Mouse (Mus musculus): ENCODE data around the gene Kcnmb1. TPM values are rescaled to one million over a fixed set of nuclear protein-coding genes. Genes with fewer than 3 reads are reported as not detected.

Gene Kcnmb1
- polyA plus RNA-seq, 1 experiment: 1.8 TPM

DNA sequence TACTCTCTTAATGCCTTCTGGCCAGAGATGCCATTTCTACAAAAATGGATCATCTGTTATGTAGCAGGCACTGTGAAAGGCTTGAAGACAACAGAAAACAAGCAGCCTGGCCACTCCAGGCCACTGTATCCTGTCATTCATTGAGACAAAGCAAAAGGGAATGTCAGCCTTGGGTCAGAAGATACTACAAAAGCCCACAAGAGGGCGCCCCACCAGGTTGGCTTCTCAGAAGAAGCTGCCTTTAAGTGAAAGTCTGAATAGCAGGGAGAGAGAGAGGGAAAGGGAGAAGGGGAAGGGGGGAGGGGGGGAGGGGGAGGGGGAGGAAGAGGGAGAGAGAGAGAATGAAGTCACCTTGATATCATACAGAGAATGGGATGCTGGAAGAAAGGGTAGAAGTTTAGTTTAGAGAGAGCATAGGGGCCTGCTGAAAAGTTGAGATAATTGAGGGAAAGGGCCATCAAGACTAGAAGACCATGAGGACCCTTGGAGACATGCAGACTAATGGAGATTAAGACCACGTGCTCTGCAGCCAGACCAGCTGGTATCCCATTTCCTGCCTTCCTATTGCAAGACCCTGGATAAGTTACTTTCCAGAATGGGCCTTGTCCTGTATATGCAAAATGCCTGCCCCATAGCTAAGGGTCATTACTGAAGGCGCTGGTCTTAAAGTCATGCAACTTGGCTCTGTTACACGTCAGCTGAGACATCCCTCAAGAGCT, 18.6 kb upstream of the Kcnmb1 start:
- no peak for DNase-seq (ENCODE audit: low read depth)

DNA sequence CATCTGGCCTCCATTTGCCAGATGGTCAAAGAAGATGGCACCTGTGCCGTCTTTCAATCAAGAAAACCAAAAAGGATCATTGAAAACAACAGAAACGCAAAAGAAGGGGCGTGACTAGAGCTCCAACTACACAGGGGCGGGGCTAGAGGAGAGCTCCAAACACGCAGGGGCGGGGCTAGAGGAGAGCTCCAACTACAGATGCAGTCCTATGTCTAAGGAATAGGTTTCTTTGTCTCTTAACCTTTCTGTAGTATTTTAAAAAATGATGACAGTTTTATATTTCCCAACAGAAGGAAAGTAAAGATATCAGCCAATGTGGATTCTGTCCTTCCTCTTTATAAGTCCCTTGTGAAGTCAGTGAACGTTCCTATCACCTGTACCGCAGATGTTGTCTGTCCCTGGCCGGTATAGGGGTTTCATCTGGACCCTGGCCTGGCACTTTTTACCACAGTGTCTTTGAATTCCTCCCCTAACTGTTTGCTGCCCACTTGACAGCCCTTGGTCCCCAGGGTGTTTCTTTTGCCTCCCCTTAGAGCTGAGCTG, 18.0 kb upstream of the Kcnmb1 start:
- DNase-seq (ENCODE audit: low read depth): no peak

DNA sequence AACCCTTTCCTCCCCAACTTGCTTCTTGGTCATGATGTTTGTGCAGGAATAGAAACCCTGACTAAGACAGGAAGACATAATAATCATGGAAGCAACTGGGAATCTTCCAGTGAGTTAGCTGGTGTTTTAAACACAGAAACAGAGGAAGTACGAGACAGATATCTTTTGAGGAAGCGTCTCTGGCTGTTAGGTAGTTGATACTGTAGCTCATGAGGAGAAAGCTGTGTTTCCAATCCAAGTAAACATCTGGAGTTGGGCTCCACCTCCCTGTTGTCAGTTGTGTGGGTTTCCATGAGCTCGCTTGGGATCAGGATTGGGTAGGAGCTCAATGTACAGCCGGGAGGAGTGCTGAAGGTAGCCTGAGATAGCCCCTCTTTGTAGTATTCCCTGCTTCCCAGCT, 16.3 kb upstream of the Kcnmb1 start:
- DNase-seq (ENCODE audit: low read depth): no peak

- DNase-seq (ENCODE audit: low read depth): no peak
Observed at GRCm38 (mm10) chr11:33951155-33951554, 11.7 kb upstream of the Kcnmb1 start.

DNA sequence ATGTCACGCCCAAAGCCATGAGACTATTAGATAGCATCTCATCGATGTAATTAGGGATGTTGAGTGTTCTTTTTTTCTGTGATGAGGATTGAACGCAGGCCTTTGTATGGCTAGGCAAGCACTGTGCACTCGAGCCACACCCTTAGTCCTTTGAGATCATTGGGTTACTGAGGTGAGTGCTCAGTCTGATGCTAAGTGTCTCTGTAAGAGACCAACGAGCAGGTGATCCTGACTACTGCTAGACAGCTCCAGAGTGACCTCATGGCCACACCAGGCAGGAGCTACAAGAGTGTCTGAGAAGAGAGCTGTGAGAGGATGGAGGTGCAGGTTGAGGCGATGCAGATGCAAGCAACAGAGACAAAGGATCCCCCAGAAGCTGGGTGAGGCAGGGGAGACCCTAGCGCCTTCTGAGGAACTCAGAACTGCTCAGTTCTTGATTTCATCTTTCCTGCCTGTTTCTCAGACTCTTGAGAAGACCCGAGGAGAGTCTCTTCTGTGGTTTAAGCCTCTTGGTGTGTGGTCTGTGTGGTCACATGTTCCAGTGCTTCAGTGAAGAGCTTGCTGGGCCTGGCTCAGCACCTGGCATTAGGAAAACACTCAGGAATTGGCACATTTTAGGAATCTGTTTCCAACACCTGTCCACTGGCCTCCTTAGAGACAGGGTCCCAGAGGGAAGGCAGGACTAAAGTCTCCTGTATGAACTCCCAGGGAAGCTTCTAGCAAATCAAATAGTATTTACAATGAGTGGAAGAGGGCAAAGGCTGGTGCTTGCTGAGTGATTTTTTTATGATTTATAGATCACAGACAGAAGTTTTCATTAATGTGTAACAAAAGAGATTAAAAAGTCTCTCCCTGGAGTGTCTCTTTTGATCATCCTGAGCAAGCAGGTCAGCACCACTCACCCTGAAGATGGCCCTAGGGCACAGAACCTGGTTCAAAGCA, 10.9 kb upstream of the Kcnmb1 start:
- no peak for DNase-seq (ENCODE audit: low read depth)

GRCm38 (mm10) chr11:33955982-33956381, 6.8 kb upstream of the Kcnmb1 start:
- no peak for DNase-seq (ENCODE audit: low read depth)

GRCm38 (mm10) chr11:33956623-33957022, 6.2 kb upstream of the Kcnmb1 start:
- no peak for DNase-seq (ENCODE audit: low read depth)

DNA sequence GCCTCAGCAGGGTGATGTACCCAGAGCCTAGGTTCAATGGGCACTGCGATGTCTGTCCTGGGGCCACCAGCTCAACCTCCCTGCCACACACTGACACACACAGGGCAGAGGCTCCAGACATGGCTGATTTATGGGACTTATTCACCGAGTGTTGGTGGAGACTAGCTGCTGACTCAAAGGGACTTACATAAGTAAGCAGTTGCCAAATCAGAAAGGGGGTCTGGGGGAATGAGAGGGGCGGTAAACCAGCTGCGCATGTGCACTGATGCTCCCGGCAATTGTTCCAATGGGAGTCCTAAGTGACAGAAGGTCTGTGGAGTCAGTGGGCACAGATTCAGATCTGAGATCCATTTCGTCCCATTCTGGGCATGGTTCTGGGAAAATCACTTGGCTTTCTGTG, 5.2 kb upstream of the Kcnmb1 start:
- DNase-seq (ENCODE audit: low read depth): no peak

DNA sequence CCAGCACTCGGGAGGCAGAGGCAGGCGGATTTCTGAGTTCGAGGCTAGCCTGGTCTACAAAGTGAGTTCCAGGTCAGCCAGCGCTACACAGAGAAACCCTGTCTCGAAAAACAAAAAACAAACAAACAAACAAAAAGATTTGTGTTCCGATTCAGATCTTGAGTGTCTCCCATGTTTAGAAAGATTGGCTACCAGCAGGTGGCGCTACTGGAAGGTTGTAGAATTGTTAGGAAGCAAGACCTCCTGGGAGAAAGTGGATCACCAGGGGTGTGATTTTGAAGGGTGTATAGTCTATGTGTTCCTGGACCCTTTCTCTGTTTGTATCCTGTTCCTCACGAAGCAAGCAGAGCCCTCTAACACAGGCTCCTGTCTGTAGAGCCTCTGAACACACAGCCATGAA, 4.1 kb upstream of the Kcnmb1 start:
- no peak for DNase-seq (ENCODE audit: low read depth)

DNA sequence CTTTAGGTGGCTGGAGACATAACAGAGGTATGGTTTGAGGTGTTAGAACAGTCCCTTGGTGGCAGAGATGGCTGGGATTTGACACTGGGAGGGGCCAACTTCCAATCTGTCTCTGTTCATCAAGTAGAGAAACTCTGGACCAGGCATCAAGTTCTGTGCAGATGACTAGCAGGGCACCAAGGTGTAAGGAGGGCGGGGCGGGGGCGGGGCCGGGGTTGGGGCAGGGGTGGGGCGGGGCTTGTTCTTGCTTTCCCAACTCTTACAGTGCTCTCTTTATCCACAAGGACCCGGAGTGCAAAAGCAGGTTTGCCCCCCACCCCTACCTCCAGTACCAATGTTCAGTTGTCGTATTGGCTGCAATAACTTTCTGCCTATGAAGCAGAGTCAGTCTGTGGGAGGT, 635 bp upstream of the Kcnmb1 start:
- no peak for DNase-seq (ENCODE audit: low read depth)

DNA sequence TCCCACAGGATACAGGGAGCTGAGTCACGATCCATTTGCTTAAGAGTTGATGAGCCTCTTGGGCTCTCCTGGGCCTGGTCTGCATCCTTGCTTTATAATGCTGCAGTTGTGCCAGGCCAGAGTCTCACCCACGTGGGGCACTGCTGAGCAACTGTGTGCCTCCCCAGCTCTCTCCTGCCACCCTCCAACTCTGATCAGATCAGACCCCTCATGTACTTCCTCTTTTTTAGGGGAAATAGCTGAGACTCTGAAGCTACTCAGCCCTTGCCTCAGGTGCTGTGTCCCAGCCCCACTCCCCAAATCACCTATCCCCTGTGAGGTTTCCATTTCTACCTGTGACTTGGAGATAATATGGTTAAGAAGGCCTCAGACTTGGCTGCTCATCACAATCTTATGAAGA, 2.6 kb downstream of the Kcnmb1 start:
- DNase-seq (ENCODE audit: low read depth): no peak

DNA sequence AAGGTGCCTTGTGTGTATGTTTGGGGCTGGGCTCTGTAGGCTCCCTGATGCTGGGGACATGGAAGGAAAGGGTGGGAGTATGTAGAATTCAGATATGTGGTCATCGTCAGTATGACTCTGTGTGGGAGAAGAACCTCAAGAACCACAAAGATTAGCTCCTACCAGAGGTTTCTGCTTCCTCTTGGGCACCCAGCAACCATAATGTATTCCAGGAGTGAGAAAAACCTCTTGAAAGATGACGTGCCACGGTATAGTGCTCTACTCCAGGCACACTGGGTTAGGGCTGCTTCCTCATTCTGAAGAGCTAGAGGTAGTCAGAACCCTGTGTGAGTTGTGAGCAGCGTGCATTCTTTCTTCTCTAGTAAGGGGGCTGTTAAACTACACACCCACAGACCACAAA, 4.9 kb downstream of the Kcnmb1 start:
- no peak for DNase-seq (ENCODE audit: low read depth)

DNA sequence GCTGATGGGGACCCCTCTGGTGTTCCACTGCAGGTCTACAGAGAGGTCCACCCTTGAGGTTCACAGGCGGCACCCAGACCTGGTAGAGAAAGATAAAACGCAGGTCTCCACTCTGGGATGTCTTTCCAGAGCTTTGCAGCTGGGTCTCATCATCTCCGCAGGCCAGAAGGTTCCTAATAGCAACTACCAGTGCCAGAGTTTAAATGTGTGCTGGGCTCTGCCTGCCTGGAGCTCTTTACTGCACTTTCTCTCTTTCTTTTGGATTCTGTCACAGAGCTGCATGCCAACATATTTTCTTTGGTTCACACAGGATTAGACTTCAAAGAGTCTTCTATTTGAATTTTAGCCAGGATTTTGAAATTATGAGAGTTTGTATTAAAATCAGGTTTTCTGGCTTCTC, 6.4 kb downstream of the Kcnmb1 start:
- DNase-seq (ENCODE audit: low read depth): no peak

DNA sequence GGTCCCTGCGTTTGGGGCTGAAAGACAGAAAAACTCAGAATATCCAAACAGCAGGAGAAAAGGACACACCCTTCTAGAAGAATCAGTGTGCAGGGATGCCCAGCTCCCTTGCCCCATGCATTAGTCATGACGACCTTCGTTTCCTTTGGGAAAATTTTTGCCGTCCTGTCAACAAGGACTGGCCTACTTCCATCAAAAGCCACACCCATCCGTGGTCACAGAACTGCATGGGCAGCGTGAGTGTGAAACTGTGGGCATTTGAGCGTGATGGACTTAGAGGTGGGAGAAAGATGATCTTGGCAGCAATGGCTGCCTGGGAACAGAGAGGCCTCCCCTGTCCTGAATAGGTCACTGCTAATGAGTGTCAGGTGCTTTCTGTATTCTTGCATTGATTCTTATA, 9.3 kb downstream of the Kcnmb1 start:
- DNase-seq (ENCODE audit: low read depth): no peak

- no peak for DNase-seq (ENCODE audit: low read depth)
Observed at GRCm38 (mm10) chr11:33974341-33975040, 11.7 kb downstream of the Kcnmb1 start.

DNA sequence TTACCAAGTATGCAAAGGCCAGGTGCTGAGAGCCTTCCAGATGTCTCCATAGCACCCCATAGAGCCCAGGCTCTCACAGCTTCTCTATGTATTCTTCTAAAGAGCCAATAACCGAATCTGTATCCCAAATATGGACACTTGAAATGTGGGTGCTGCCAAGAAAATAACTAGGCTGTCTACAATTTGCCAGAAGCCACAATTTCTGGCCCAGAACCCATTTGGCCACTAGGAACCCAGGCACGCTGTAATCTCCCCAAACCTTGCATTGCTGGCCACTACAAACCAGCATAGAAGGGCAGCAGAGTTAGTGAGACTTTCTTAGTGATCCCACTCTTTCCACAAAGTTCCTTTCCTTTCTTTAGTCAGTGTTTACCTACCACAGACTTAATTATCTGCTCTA, 12.3 kb downstream of the Kcnmb1 start:
- DNase-seq (ENCODE audit: low read depth): no peak

DNA sequence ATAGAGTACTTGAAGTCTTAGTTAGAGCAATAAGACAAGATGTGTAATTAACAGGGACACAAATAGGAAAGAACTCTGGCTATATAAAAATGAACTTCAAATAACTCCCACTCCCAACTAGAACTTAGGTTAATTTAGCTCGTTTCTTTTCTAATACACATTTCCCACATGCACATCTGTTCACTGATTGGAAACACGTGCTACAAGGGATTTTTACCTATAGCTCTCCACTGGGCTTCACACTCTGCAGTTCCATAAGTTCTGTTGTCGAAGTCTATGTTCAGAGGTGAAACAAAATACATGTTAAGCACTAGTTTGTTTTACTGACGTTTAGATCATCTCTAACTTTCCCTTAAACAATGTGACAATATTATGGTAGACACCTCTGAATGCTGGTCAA, 17.3 kb downstream of the Kcnmb1 start:
- no peak for DNase-seq (ENCODE audit: low read depth)

GRCm38 (mm10) chr11:33986525-33986924, 23.7 kb downstream of the Kcnmb1 start:
- DNase-seq (ENCODE audit: low read depth): no peak

DNA sequence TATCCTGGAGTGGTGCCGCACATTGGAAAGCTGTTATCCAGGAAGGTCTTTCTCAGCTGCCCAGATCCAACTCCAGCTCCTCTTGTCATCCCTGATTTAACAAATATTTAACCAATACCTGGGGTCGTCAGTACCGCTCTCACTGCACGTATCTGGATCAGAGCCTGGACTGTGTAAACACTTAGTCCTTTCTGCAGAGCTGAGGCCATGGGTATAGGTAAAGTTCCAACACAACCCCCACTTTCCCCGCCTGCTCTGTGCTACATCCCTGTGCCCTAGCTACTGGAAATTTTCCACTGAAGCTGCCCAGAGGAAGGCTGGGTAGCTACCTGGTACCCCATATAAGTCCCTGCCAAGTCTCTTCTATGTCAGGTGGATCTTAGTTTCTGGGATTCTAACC, 27.2 kb downstream of the Kcnmb1 start:
- DNase-seq (ENCODE audit: low read depth): no peak

GRCm38 (mm10) chr11:33992938-33993337, 30.1 kb downstream of the Kcnmb1 start, which contains the start of gene Kcnip1:
TSS of gene Kcnip1 (minus strand) at chr11:33993152.
- DNase-seq (ENCODE audit: low read depth): no peak

DNA sequence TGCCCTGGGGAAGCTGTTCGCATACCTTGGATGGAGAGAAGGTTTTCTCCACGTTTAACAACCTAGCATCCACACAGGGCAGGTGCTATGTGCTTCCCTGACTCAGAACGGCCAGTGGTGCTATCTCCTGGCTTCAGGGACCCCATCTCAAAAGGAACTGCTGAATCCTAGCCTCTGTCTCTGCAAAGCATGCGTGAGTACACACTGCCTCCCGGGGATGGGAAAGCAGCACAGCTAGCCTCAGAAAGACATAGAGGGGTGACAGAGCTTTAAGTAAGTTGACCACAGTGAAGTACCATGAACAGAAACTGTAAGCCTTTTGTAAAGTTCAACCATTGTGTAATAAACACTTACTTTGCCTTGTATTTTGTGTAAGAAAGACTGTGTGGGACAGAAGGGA, 30.7 kb downstream of the Kcnmb1 start:
- no peak for DNase-seq (ENCODE audit: low read depth)

DNA sequence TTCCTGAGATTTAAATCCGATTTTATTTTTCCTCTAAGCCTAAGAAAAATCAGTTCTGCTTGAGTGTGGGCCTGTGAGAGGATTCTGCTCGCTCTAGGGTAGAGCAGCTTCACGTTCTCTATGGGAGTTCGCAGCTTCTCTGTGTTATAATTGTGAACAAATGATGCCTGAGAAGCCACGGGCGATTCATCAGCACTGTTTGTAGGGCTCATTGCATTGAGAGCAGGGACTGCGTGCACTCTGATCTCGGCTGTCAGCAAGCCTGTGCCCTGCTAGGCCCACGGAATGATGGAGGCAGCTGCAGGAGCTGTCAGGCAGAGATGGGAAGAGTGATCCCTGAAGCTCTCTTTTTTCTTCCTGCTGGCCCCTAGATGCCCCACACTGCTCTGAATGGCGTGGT, 35.4 kb downstream of the Kcnmb1 start:
- DNase-seq (ENCODE audit: low read depth): no peak
